Mouse (Mus musculus): ENCODE data around the gene Tmem208.

- TF ChIP-seq CTCF (IDR thresholded peaks at IDR 0.05; ENCODE audit: extremely low read depth, insufficient read length, insufficient replicate concordance, low read depth, low read length) (no peak), POLR2A (IDR thresholded peaks at IDR 0.05; ENCODE audit: low read depth, low read length) (no peak)
Measured at GRCm38 (mm10) chr8:105294776-105295175, 31.4 kb upstream of the Tmem208 start.

Data from small intestine, adult 2 months (tissue).